Mouse (Mus musculus): ENCODE results near the gene 4921507P07Rik. TPM values are rescaled to one million over a fixed set of nuclear protein-coding genes. Genes with fewer than 3 reads are reported as not detected.
"Not testable (repeated sequence)": the region's sequence is repeated elsewhere in the genome, so short reads cannot be mapped to it uniquely, and the experiment has no call there.

Gene 4921507P07Rik
- polyA plus RNA-seq, 1 experiment from 2014 or later: 1.3 TPM

DNA sequence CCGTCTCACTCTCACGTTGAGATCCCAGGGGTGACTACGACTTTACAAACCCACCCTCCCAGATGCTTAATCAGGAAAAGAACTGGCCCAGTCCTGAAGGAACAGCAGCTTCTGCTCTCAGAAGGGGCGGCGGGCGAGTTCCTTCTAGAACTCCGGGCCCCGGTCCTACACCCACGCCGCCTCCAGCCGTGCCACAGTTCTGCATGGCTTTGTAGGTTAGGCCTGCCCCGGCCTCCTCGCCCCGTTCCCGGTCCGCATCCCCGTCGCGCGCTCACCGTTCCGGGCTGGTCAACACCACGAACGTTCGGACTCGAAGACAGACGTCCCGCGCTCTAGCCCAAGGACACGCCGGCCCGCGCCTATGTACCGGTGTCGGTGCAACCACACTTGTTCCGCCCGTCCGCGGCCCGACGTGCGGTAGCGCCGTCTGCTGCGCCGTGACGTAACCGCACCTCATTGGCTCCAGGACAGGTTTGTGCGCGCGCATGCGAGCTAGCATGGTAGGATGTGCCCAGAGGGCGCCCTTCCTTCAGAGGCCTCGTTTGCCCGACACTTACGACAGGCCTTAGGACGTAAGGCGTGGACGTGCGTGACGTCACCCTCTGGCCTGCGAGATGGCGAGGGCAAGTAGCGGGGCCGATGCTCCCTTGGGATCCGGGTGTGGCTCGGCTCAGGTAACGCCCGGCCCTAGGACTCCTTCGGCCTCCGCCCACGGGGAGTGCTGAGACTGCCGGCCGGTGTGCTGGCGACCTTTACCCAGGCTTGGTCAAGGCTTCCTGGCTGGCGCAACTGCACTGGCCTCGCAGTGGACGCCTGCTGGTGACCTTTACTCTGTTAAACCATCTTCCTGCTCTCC is 30.1 kb downstream of the 4921507P07Rik start, which contains the start of gene Cycs:
Gene Cycs (minus strand): TSS at position 398 of the 856 bp plus-strand sequence.
- Histone ChIP-seq H3K4me3 (ENCODE audit: low read depth, low read length) (peak within 1 kb of the TSS; percentile 50), H3K27ac (ENCODE audit: low read depth, low read length) (peak within 1 kb of the TSS; percentile 72), H3K4me1 (ENCODE audit: control insufficient read depth, insufficient read depth, low read length) (peaks cover 2% of the 10 kb centered on the region), H3K27me3 (replicated peaks; ENCODE audit: control insufficient read depth, insufficient read depth, low read length) (no peaks in the 10 kb centered on the region), H3K4me2 (ENCODE audit: low read length) (peak within 1 kb of the TSS; percentile 84), H3K9me3 (replicated peaks; ENCODE audit: control insufficient read depth, low read length) (no peaks in the 10 kb centered on the region), H3K36me3 (ENCODE audit: control insufficient read depth, insufficient read depth, low read length) (peaks cover 16% of the 10 kb centered on the region), H3K9ac (ENCODE audit: low read length) (peak within 1 kb of the TSS; percentile 90)
- DNase-seq (ENCODE audit: low spot score): peak; percentile 99
- peak; percentile 98 for ATAC-seq
- WGBS: under 1% methylated on average over 78 of the region's 78 CpGs

GRCm38 (mm10) chr6:50563651-50564050 is 32.8 kb downstream of the 4921507P07Rik start:
- Histone ChIP-seq H3K9me3 (replicated peaks; ENCODE audit: control insufficient read depth, low read length) (no peaks in the 10 kb centered on the region), H3K4me1 (ENCODE audit: control insufficient read depth, insufficient read depth, low read length) (peaks cover 2% of the 10 kb centered on the region), H3K4me2 (ENCODE audit: low read length) (no peak overlapping the region), H3K9ac (ENCODE audit: low read length) (no peak overlapping the region), H3K36me3 (ENCODE audit: control insufficient read depth, insufficient read depth, low read length) (peaks cover 16% of the 10 kb centered on the region), H3K27ac (ENCODE audit: low read depth, low read length) (no peak overlapping the region), H3K4me3 (ENCODE audit: low read depth, low read length) (no peak overlapping the region), H3K27me3 (replicated peaks; ENCODE audit: control insufficient read depth, insufficient read depth, low read length) (no peaks in the 10 kb centered on the region)
- DNase-seq (ENCODE audit: low spot score): no peak
- 97% methylated on average over 3 of the region's 3 CpGs for WGBS
- ATAC-seq: no peak

DNA sequence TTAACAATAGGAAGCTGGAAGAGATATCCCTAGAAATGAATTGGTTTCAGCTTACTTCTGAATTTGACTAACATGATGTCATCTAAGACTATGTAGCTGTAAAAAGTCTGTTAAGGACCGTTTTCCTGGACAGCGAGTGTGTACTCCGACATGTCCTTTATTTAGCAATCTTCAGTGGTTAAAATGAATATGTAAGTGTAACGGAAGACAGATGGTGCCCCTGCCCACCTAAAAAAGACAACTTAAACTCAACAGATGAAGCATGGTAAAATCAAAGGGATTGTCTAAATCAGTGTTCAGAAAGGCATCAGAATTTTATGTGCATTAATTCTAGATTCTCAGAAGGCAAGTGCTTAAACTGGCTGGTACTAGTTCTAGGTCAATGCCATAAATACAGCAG is 34.0 kb downstream of the 4921507P07Rik start:
- Histone ChIP-seq H3K4me1 (ENCODE audit: control insufficient read depth, insufficient read depth, low read length) (peaks cover 2% of the 10 kb centered on the region), H3K9me3 (replicated peaks; ENCODE audit: control insufficient read depth, low read length) (no peaks in the 10 kb centered on the region), H3K27me3 (replicated peaks; ENCODE audit: control insufficient read depth, insufficient read depth, low read length) (no peaks in the 10 kb centered on the region), H3K36me3 (ENCODE audit: control insufficient read depth, insufficient read depth, low read length) (peaks cover 16% of the 10 kb centered on the region), H3K27ac (ENCODE audit: low read depth, low read length) (no peak overlapping the region), H3K4me2 (ENCODE audit: low read length) (no peak overlapping the region), H3K9ac (ENCODE audit: low read length) (no peak overlapping the region), H3K4me3 (ENCODE audit: low read depth, low read length) (no peak overlapping the region)
- ATAC-seq: no peak
- DNase-seq (ENCODE audit: low spot score): no peak
- WGBS: 96% methylated on average over 4 of the region's 4 CpGs

- no peak overlapping the region for H3K4me2 ChIP-seq (ENCODE audit: low read length)
- H3K27ac ChIP-seq (ENCODE audit: low read depth, low read length): no peak overlapping the region
- DNase-seq (ENCODE audit: low spot score) (no peak), ATAC-seq (no peak)
- H3K4me1 ChIP-seq (ENCODE audit: control insufficient read depth, insufficient read depth, low read length): peaks cover 2% of the 10 kb centered on the region; the same call in 1 of the 2 replicates
- H3K4me3 ChIP-seq (ENCODE audit: low read depth, low read length): no peak overlapping the region
- 100% methylated on average over 1 of the region's 1 CpGs for WGBS
- H3K9me3 ChIP-seq (replicated peaks; ENCODE audit: control insufficient read depth, low read length): no peaks in the 10 kb centered on the region
- H3K9ac ChIP-seq (ENCODE audit: low read length): no peak overlapping the region
- peaks cover 16% of the 10 kb centered on the region for H3K36me3 ChIP-seq (ENCODE audit: control insufficient read depth, insufficient read depth, low read length)
- H3K27me3 ChIP-seq (replicated peaks; ENCODE audit: control insufficient read depth, insufficient read depth, low read length): no peaks in the 10 kb centered on the region
Measured at GRCm38 (mm10) chr6:50560776-50561175, 35.7 kb downstream of the 4921507P07Rik start.

DNA sequence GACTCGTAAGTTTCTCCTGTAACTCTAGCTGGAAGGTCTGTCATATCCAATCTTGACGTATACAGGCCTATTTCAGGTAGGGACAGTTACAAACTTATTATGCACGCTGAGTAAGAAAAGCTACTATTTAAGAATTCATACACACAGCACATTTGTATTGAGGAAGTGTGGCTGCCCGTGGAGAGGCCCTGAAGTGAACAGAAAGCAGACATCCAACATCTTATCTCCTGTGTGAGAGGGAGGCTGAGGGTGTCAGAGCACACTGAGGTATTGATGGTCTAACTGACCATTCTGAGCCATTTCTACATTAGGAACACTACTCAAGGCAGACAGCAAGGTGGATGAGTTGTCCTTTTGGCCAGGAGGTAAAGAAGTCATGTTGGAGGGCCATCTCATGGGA is 37.6 kb downstream of the 4921507P07Rik start:
- Histone ChIP-seq H3K27ac (ENCODE audit: low read depth, low read length) (no peak overlapping the region), H3K9me3 (replicated peaks; ENCODE audit: control insufficient read depth, low read length) (no peaks in the 10 kb centered on the region), H3K27me3 (replicated peaks; ENCODE audit: control insufficient read depth, insufficient read depth, low read length) (no peaks in the 10 kb centered on the region), H3K36me3 (ENCODE audit: control insufficient read depth, insufficient read depth, low read length) (peaks cover 13% of the 10 kb centered on the region), H3K4me2 (ENCODE audit: low read length) (no peak overlapping the region), H3K4me1 (ENCODE audit: control insufficient read depth, insufficient read depth, low read length) (no peaks in the 10 kb centered on the region), H3K9ac (ENCODE audit: low read length) (no peak overlapping the region), H3K4me3 (ENCODE audit: low read depth, low read length) (no peak overlapping the region)
- DNase-seq (ENCODE audit: low spot score) (no peak), ATAC-seq (no peak)
- WGBS: 85% methylated on average over 4 of the region's 4 CpGs

- Histone ChIP-seq H3K4me3 (ENCODE audit: low read depth, low read length) (no peak overlapping the region), H3K27me3 (replicated peaks; ENCODE audit: control insufficient read depth, insufficient read depth, low read length) (no peaks in the 10 kb centered on the region), H3K4me1 (ENCODE audit: control insufficient read depth, insufficient read depth, low read length) (no peaks in the 10 kb centered on the region), H3K36me3 (ENCODE audit: control insufficient read depth, insufficient read depth, low read length) (peaks cover 1% of the 10 kb centered on the region; the same call in 1 of the 2 replicates), H3K27ac (ENCODE audit: low read depth, low read length) (no peak overlapping the region), H3K4me2 (ENCODE audit: low read length) (no peak overlapping the region), H3K9me3 (replicated peaks; ENCODE audit: control insufficient read depth, low read length) (no peaks in the 10 kb centered on the region), H3K9ac (ENCODE audit: low read length) (no peak overlapping the region)
- 89% methylated on average over 6 of the region's 6 CpGs for WGBS
- DNase-seq (ENCODE audit: low spot score): no peak
- no peak for ATAC-seq
Measured at GRCm38 (mm10) chr6:50557566-50557965, 38.9 kb downstream of the 4921507P07Rik start.

DNA sequence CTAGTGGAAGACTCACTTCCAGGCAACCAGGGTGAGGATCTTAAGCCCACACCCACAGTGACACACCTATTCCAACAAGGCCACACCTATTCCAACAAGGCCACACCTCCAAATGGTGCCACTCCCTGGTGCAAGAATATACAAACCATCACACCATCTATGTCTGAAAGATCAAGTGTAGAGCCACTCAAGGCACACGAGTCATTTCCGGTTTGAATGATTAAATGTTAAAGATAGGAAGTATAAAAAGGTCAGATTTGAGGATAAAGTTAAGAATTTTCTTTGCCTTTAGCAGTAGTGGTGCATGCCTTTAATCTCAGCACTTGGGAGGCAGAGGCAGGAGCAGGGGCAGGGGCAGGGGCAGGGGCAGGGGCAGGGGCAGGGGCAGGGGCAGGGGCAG is 42.2 kb downstream of the 4921507P07Rik start:
- H3K4me3 ChIP-seq (ENCODE audit: low read depth, low read length); DNase-seq (ENCODE audit: low spot score); H3K27me3 ChIP-seq (replicated peaks; ENCODE audit: control insufficient read depth, insufficient read depth, low read length); H3K27ac ChIP-seq (ENCODE audit: low read depth, low read length); H3K36me3 ChIP-seq (ENCODE audit: control insufficient read depth, insufficient read depth, low read length); H3K9me3 ChIP-seq (replicated peaks; ENCODE audit: control insufficient read depth, low read length); H3K4me2 ChIP-seq (ENCODE audit: low read length); H3K4me1 ChIP-seq (ENCODE audit: control insufficient read depth, insufficient read depth, low read length); ATAC-seq; H3K9ac ChIP-seq (ENCODE audit: low read length): not testable (repeated sequence)
- 86% methylated on average over 2 of the region's 2 CpGs for whole genome bisulfite sequencing

GRCm38 (mm10) chr6:50552881-50553518 is 43.4 kb downstream of the 4921507P07Rik start:
- Histone ChIP-seq H3K4me2 (ENCODE audit: low read length) (no peak overlapping the region), H3K27me3 (replicated peaks; ENCODE audit: control insufficient read depth, insufficient read depth, low read length) (no peaks in the 10 kb centered on the region), H3K4me1 (ENCODE audit: control insufficient read depth, insufficient read depth, low read length) (no peaks in the 10 kb centered on the region), H3K36me3 (ENCODE audit: control insufficient read depth, insufficient read depth, low read length) (no peaks in the 10 kb centered on the region), H3K27ac (ENCODE audit: low read depth, low read length) (no peak overlapping the region), H3K9me3 (replicated peaks; ENCODE audit: control insufficient read depth, low read length) (no peaks in the 10 kb centered on the region), H3K9ac (ENCODE audit: low read length) (no peak overlapping the region), H3K4me3 (ENCODE audit: low read depth, low read length) (no peak overlapping the region)
- DNase-seq (ENCODE audit: low spot score): no peak
- ATAC-seq: no peak
- 81% methylated on average over 5 of the region's 5 CpGs for WGBS

DNA sequence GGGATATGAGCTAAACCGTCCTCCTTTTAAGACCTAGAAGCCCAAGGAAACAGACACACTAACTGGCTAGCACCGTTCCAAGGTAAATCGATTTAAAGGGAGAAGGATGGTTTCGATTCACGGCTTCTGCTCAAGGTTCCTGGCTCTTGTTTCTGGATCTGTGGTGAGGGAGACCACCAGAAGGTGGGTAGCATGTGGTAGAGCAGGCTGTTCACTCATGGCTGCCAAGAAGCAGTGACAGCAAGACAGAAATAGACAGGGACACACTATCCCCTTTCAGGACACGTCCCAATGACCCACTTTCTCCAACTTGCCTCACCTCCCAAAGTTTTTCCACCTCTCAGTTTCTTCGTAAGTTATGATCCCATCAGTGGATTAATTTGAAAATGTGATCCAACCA is 46.6 kb downstream of the 4921507P07Rik start:
- DNase-seq (ENCODE audit: low spot score): no peak
- Histone ChIP-seq H3K27me3 (replicated peaks; ENCODE audit: control insufficient read depth, insufficient read depth, low read length) (no peaks in the 10 kb centered on the region), H3K4me2 (ENCODE audit: low read length) (no peak overlapping the region), H3K4me1 (ENCODE audit: control insufficient read depth, insufficient read depth, low read length) (no peaks in the 10 kb centered on the region), H3K36me3 (ENCODE audit: control insufficient read depth, insufficient read depth, low read length) (no peaks in the 10 kb centered on the region), H3K9me3 (replicated peaks; ENCODE audit: control insufficient read depth, low read length) (no peaks in the 10 kb centered on the region), H3K9ac (ENCODE audit: low read length) (no peak overlapping the region), H3K4me3 (ENCODE audit: low read depth, low read length) (no peak overlapping the region), H3K27ac (ENCODE audit: low read depth, low read length) (no peak overlapping the region)
- 84% methylated on average over 7 of the region's 7 CpGs for WGBS
- no peak for ATAC-seq

Data from forebrain, embryonic 14.5 days (tissue).